Mouse (Mus musculus): ENCODE measurements around the gene Ercc6.
A peak's percentile ranks its signal among the peaks of the same experiment; 100 is the strongest.

Ercc6 gene

GRCm38 (mm10) chr14:32520400-32520926 is 7.1 kb downstream of the Ercc6 start:
- DNase-seq, result peak; percentile 16 to 26

GRCm38 (mm10) chr14:32522336-32522735 is 9.0 kb downstream of the Ercc6 start:
- DNase-seq, result no peak

GRCm38 (mm10) chr14:32524071-32524470 is 10.8 kb downstream of the Ercc6 start:
- no peak for DNase-seq

- peak in 1 of 2 experiments; percentile 10 for DNase-seq
These were observed 12.8 kb downstream of the Ercc6 start for GRCm38 (mm10) chr14:32525996-32526705.

- DNase-seq, result no peak
These were observed 13.9 kb downstream of the Ercc6 start for GRCm38 (mm10) chr14:32527211-32527610.

GRCm38 (mm10) chr14:32529036-32529435 is 15.7 kb downstream of the Ercc6 start:
- no peak for DNase-seq

- DNase-seq, result peak; percentile 51 to 68
These were observed 17.6 kb downstream of the Ercc6 start for GRCm38 (mm10) chr14:32530896-32531295.

GRCm38 (mm10) chr14:32531371-32531770 is 18.1 kb downstream of the Ercc6 start:
- DNase-seq, result peak; percentile 9 to 13

- DNase-seq, result peak; percentile 14 to 17
These were observed 19.2 kb downstream of the Ercc6 start for GRCm38 (mm10) chr14:32532381-32533147.

GRCm38 (mm10) chr14:32533148-32533520 is 19.8 kb downstream of the Ercc6 start:
- peak in 1 of 2 experiments; percentile 7 for DNase-seq

GRCm38 (mm10) chr14:32533656-32534055 is 20.3 kb downstream of the Ercc6 start:
- no peak for DNase-seq

GRCm38 (mm10) chr14:32534137-32534536 is 20.8 kb downstream of the Ercc6 start:
- DNase-seq, result peak in 1 of 2 experiments; percentile 30

- no peak for DNase-seq
These were observed 23.4 kb downstream of the Ercc6 start for GRCm38 (mm10) chr14:32536763-32537162.

- no peak for DNase-seq
These were observed 24.8 kb downstream of the Ercc6 start for GRCm38 (mm10) chr14:32538115-32538514.

- DNase-seq, result no peak
These were observed 29.8 kb downstream of the Ercc6 start for GRCm38 (mm10) chr14:32543075-32543474.

- no peak for DNase-seq
These were observed 33.4 kb downstream of the Ercc6 start for GRCm38 (mm10) chr14:32546676-32547075.

GRCm38 (mm10) chr14:32551854-32552253 is 38.5 kb downstream of the Ercc6 start:
- DNase-seq, result peak in 1 of 2 experiments; percentile 21

- DNase-seq, result no peak
These were observed 40.0 kb downstream of the Ercc6 start for GRCm38 (mm10) chr14:32553198-32553903.

- DNase-seq, result no peak
These were observed 41.7 kb downstream of the Ercc6 start for GRCm38 (mm10) chr14:32554860-32555526.

- no peak for DNase-seq
These were observed 48.1 kb downstream of the Ercc6 start for GRCm38 (mm10) chr14:32561428-32561827.

- DNase-seq, result no peak
These were observed 50.3 kb downstream of the Ercc6 start for GRCm38 (mm10) chr14:32563661-32564060.

- DNase-seq, result peak in 1 of 2 experiments; percentile 17
These were observed 59.2 kb downstream of the Ercc6 start for GRCm38 (mm10) chr14:32572519-32572918.

GRCm38 (mm10) chr14:32578420-32578819 is 65.1 kb downstream of the Ercc6 start:
- DNase-seq, result no peak

Measured in kidney, postnatal 36 days (tissue).